Mouse (Mus musculus): ENCODE measurements at regions not wholly inside any gene's neighbourhood (a gene's known extent, or its start where the extent isn't known, plus 50 kb on each side); places are given as distances from the start of the nearest gene placed in this dataset.

GRCm38 (mm10) chr3:51156386-51157290 is 67.6 kb upstream of the Noct start:
- no peaks in the 10 kb centered on the region for H3K36me3 ChIP-seq (ENCODE audit: insufficient read depth, low read length)
- no peak overlapping the region for H3K4me2 ChIP-seq (ENCODE audit: low read length)
- H3K9ac ChIP-seq (ENCODE audit: low read depth, low read length): no peak overlapping the region
- H3K4me1 ChIP-seq (replicated peaks; ENCODE audit: insufficient read depth, low read length): no peaks in the 10 kb centered on the region
- ATAC-seq (replicated peaks; ENCODE audit: low FRiP score, low read depth): peak; percentile 59; the same call in 1 of the 2 replicates
- H3K4me3 ChIP-seq (replicated peaks; ENCODE audit: low read depth, low read length): no peak overlapping the region
- 27% methylated on average over 20 of the region's 20 CpGs for WGBS
- no peaks in the 10 kb centered on the region for H3K27me3 ChIP-seq (ENCODE audit: insufficient read depth, low read length)
- TF ChIP-seq CTCF (IDR thresholded peaks at IDR 0.05; ENCODE audit: low read depth): peak; percentile 76
- H3K27ac ChIP-seq: no peak overlapping the region
- H3K9me3 ChIP-seq (replicated peaks; ENCODE audit: low read length): no peaks in the 10 kb centered on the region
- peak; percentile 66 for DNase-seq (ENCODE audit: low spot score)

- Histone ChIP-seq H3K4me2 (ENCODE audit: low read length) (no peak overlapping the region), H3K9ac (ENCODE audit: low read depth, low read length) (no peak overlapping the region), H3K27me3 (ENCODE audit: insufficient read depth, low read length) (no peaks in the 10 kb centered on the region), H3K27ac (no peak overlapping the region), H3K4me3 (replicated peaks; ENCODE audit: low read depth, low read length) (no peak overlapping the region), H3K36me3 (ENCODE audit: insufficient read depth, low read length) (no peaks in the 10 kb centered on the region), H3K4me1 (replicated peaks; ENCODE audit: insufficient read depth, low read length) (no peaks in the 10 kb centered on the region), H3K9me3 (replicated peaks; ENCODE audit: low read length) (no peaks in the 10 kb centered on the region)
- no peak for ATAC-seq (replicated peaks; ENCODE audit: low FRiP score, low read depth)
- 31% methylated on average over 4 of the region's 4 CpGs for WGBS
- DNase-seq (ENCODE audit: low spot score): no peak
- TF ChIP-seq CTCF (IDR thresholded peaks at IDR 0.05; ENCODE audit: low read depth): no peak
Observed at GRCm38 (mm10) chr3:51157291-51157650, 67.0 kb upstream of the Noct start.

- 63% methylated on average over 4 of the region's 4 CpGs for WGBS
- DNase-seq (ENCODE audit: low spot score) (no peak), ATAC-seq (replicated peaks; ENCODE audit: low FRiP score, low read depth) (no peak)
- Histone ChIP-seq H3K36me3 (ENCODE audit: insufficient read depth, low read length) (no peaks in the 10 kb centered on the region), H3K4me2 (ENCODE audit: low read length) (no peak overlapping the region), H3K4me3 (replicated peaks; ENCODE audit: low read depth, low read length) (no peak overlapping the region), H3K27me3 (ENCODE audit: insufficient read depth, low read length) (no peaks in the 10 kb centered on the region), H3K9ac (ENCODE audit: low read depth, low read length) (no peak overlapping the region), H3K27ac (no peak overlapping the region), H3K9me3 (replicated peaks; ENCODE audit: low read length) (no peaks in the 10 kb centered on the region), H3K4me1 (replicated peaks; ENCODE audit: insufficient read depth, low read length) (no peaks in the 10 kb centered on the region)
- no peak for TF ChIP-seq CTCF (IDR thresholded peaks at IDR 0.05; ENCODE audit: low read depth)
Observed at GRCm38 (mm10) chr3:51158449-51158848, 65.8 kb upstream of the Noct start.

- no peak overlapping the region for H3K4me2 ChIP-seq (ENCODE audit: low read length)
- no peak for DNase-seq (ENCODE audit: low spot score)
- no peak overlapping the region for H3K27ac ChIP-seq
- TF ChIP-seq CTCF (IDR thresholded peaks at IDR 0.05; ENCODE audit: low read depth): no peak
- H3K9ac ChIP-seq (ENCODE audit: low read depth, low read length): no peak overlapping the region
- no peaks in the 10 kb centered on the region for H3K4me1 ChIP-seq (replicated peaks; ENCODE audit: insufficient read depth, low read length)
- no peak overlapping the region for H3K4me3 ChIP-seq (replicated peaks; ENCODE audit: low read depth, low read length)
- WGBS: 68% methylated on average over 4 of the region's 4 CpGs
- H3K27me3 ChIP-seq (ENCODE audit: insufficient read depth, low read length): no peaks in the 10 kb centered on the region
- H3K9me3 ChIP-seq (replicated peaks; ENCODE audit: low read length): no peaks in the 10 kb centered on the region
- H3K36me3 ChIP-seq (ENCODE audit: insufficient read depth, low read length): no peaks in the 10 kb centered on the region
- no peak for ATAC-seq (replicated peaks; ENCODE audit: low FRiP score, low read depth)
Observed at GRCm38 (mm10) chr3:51159322-51159721, 64.9 kb upstream of the Noct start.

GRCm38 (mm10) chr3:51159881-51160280 is 64.4 kb upstream of the Noct start:
- Histone ChIP-seq H3K27ac (no peak overlapping the region), H3K36me3 (ENCODE audit: insufficient read depth, low read length) (no peaks in the 10 kb centered on the region), H3K9me3 (replicated peaks; ENCODE audit: low read length) (no peaks in the 10 kb centered on the region), H3K4me1 (replicated peaks; ENCODE audit: insufficient read depth, low read length) (no peaks in the 10 kb centered on the region), H3K9ac (ENCODE audit: low read depth, low read length) (no peak overlapping the region), H3K4me2 (ENCODE audit: low read length) (no peak overlapping the region), H3K4me3 (replicated peaks; ENCODE audit: low read depth, low read length) (no peak overlapping the region), H3K27me3 (ENCODE audit: insufficient read depth, low read length) (no peaks in the 10 kb centered on the region)
- TF ChIP-seq CTCF (IDR thresholded peaks at IDR 0.05; ENCODE audit: low read depth): no peak
- ATAC-seq (replicated peaks; ENCODE audit: low FRiP score, low read depth) (no peak), DNase-seq (ENCODE audit: low spot score) (no peak)
- 55% methylated on average over 9 of the region's 9 CpGs for WGBS

GRCm38 (mm10) chr3:51160625-51161024 is 63.6 kb upstream of the Noct start:
- ATAC-seq (replicated peaks; ENCODE audit: low FRiP score, low read depth): no peak
- WGBS: 88% methylated on average over 7 of the region's 7 CpGs
- Histone ChIP-seq H3K4me1 (replicated peaks; ENCODE audit: insufficient read depth, low read length) (no peaks in the 10 kb centered on the region), H3K9ac (ENCODE audit: low read depth, low read length) (no peak overlapping the region), H3K9me3 (replicated peaks; ENCODE audit: low read length) (no peaks in the 10 kb centered on the region), H3K4me2 (ENCODE audit: low read length) (no peak overlapping the region), H3K27me3 (ENCODE audit: insufficient read depth, low read length) (no peaks in the 10 kb centered on the region), H3K36me3 (ENCODE audit: insufficient read depth, low read length) (no peaks in the 10 kb centered on the region), H3K4me3 (replicated peaks; ENCODE audit: low read depth, low read length) (no peak overlapping the region), H3K27ac (no peak overlapping the region)
- DNase-seq (ENCODE audit: low spot score): no peak
- no peak for TF ChIP-seq CTCF (IDR thresholded peaks at IDR 0.05; ENCODE audit: low read depth)
